Mouse (Mus musculus) CD4-positive naive resting alpha-beta T cell, adult 76 days (primary cell): Measurements from ENCODE around the gene Tmem9b. TPM values are rescaled to one million over a fixed set of nuclear protein-coding genes. Genes with fewer than 3 reads are reported as not detected.

Experiments
- total RNA-seq: library from RNA; stranded (reverse); gene quantifications from one replicate; pipeline ENCODE4 v1.2.4, GENCODE M21; 2023

Gene Tmem9b
- total RNA-seq, result 39.3 TPM

DNA sequence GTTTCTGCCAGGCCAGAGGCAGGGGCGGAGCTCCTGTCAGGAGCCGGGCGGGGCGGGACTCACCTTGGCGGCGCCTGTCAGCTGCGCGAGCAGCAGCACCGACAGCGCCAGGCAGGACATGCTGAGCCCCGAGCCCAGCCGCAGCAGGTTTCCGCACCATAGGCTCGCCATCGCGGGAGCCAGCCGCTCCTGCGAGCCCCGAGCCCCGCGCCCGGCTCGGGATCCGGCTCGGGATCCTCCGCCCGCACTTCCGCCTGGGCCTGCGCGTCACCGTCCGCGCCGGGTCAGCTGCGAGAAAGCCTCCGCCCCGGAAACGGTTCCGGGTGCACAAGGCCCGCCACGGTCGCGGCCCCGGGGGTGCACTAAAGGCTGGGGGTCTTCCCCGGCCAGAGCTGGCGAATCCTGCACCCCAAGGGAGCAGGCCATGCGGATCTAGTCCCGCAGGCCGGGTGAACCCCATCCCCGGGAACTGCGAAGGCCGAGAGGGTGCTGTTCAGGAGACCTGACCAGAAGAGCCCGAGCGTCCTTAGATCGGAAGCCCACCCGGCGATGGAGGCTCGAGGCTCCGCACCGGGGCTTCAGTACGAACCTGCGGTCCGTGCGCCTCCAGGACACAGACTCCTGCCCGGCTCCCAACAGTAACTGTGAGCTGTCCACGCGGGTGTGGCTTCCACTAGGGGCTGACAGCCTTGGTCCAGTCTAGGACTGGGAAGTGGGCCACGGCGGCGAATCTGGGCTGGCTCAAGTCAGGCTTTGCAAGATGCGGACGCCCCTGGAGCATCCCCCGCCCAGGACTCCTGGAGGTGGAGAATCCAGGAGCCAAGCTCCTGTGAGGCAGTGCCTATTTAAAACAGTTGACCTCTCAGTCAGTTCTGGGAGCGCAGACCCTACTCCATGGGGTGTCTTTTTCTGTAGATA lies at the start of gene Tmem9b:
Gene Tmem9b, minus strand, starts transcription at position 868 of the 918 bp plus-strand sequence.

DNA sequence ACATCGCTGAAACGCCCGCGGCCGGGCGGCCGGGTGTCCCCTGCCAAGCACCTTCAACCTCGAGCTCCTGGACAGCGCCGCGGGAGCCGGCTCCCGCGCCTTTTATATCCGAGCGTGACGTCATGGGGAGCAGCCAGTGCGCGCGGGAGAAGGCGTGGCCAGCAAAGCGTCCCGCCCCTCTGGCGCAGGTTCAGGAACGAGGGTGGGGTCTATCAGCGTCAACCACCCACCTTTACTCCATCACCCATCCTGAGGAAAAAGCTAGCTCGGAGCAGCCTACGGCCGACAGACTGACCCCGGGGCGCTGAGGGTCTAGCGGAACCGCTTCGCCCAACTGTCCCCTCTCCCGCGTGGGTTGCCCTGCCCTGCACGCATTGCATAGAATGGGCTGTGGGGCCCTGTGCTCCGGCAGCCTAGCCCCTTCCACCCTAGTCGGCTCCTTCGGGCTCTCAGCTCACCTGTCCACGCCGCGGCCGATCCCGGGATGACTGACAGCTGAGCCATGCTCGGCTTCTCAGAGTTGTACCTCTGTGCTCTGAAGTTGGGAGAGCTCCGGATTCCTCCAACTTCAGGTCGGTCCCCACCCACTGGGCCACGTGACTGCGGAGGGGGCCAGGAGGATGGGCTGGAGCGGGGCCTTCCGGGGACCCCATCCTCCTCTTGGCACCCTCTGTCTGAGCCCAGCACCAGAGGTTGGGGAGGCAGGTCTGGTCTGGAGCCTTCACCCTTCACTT lies 29.0 kb upstream of the Tmem9b start, which contains the start of gene Nrip3:
Gene Nrip3, minus strand, starts transcription at position 556 of the 734 bp plus-strand sequence.

DNA sequence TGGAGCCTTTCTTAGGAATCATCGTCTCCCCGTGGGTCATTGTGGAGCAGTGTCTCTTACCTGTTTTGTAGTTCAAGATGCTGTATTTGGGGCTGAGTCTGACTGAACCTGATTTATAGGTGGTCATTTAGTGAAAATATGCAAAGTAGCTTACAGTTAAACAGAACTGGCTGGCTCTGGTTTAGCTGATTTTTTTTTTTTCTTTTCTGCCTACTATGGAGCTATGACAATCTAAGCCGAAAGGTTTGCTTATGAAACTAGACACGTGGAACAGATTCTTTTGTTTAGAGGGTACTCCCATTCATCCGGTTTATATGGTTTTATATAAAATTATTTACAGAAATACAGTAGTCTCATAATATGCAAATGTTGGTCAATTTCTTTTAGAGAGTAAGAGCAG lies 21.0 kb downstream of the Tmem9b start, which contains the start of gene Ascl3:
Gene Ascl3, minus strand, starts transcription at position 101 of the 400 bp plus-strand sequence.

DNA sequence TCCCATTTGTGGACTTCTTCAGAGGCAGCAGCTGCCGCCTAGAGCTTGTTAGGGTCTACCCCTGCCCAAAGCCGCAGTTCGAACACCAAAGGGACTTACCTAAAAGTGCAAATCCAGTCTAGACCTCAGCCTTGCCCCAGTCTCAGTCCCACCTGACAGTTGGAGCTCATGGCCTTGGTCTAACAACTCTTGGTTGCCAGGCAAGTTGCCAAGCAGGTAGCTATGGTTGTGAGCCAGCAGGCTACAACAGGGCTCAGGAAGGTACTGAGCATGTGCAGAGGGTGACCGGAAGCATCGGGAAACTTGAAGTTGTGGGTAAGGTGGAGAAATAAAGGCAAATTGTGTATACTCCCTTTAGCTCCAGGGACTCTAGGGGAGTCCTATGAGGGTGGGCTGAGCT lies 29.0 kb downstream of the Tmem9b start, which contains the start of gene BC051019:
Gene BC051019, minus strand, starts transcription at position 154 of the 400 bp plus-strand sequence.

DNA sequence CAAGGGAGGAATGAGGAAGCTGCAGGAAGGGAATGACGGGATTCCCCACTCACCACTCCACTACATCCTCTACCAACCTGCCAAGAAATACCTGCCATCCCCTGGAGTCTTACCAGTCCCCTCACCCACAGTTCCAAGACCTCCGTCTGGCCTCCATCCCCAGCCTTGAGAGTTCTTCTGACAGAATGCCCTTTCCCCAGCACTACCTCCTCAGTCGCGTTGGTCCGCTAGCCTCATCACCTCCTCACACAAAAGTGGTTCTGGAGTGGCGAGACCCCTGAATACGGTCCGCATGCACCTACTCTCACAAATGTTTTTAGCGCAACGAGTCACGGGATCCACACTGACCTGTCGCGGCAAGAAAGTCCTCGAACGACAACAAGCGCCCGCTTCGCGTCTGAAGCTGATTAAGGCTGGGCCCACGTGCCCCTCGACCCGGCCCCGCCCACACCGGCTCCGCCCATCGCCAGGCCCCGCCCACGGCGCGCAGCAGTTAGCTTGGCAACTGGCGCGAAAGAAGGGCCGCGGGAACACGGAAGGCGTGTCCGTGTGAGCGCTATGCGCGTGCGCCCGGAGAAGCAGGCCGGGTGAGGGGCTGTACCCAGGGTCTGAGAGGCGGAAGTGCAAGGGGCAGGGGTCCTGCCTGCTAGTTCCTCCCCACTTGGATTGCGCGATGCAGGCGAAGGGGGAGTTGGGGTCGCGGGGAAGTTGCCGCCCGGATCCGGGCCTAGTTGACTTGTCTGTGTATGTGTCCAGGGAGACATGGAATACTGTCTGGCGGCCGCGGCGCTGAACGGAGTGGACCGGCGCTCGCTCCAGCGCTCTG lies 49.3 kb downstream of the Tmem9b start, which contains the start of the genes St5 and Akip1:
Gene St5, minus strand, starts transcription at position 416 of the 826 bp plus-strand sequence.
Gene Akip1, plus strand, starts transcription at position 501 of the 826 bp plus-strand sequence.

Other genes starting within 250 kb of the Tmem9b start
- not detected for gene Trim66, start 244.7 kb downstream of the Tmem9b start, total RNA-seq
- gene Rpl27a, start 233.7 kb downstream of the Tmem9b start, total RNA-seq, result 550 TPM
- 1.2 TPM for gene St5, start 49.3 kb downstream of the Tmem9b start, total RNA-seq
- gene Akip1, start 49.2 kb downstream of the Tmem9b start, total RNA-seq, result 8.0 TPM
- not detected for gene BC051019, start 29.0 kb downstream of the Tmem9b start, total RNA-seq
- 2.9 TPM for gene Ascl3, start 21.1 kb downstream of the Tmem9b start, total RNA-seq
- 0.32 TPM for gene Nrip3, start 29.1 kb upstream of the Tmem9b start, total RNA-seq
- not detected for gene Scube2, start 112.8 kb upstream of the Tmem9b start, total RNA-seq
- 38.8 TPM for gene Dennd5a, start 207.6 kb upstream of the Tmem9b start, total RNA-seq
- 50.1 TPM for gene Tmem41b, start 234.1 kb upstream of the Tmem9b start, total RNA-seq